Mouse (Mus musculus): Measurements from ENCODE around the gene Sqor.

DNA sequence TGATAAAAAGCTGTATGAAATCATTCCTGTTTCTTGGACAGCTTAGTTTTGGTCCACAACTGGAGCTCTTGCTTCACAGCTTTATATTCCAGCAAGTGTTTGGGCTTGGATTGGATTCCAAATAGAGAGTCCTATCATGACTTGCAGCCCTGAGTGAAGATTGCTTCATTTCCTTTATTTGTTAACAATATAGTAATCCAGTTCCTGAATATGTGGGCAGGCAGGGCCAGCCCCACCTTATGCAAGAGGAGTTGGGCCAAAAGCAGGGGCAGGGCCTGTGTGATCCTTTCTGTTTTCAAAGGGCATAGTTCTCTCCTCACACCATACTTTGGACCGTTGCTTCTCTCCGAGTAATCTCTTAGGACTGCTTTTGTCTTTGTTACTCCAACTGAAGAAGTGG is 6.0 kb downstream of the Sqor start:
- TF ChIP-seq CTCF (conservative IDR thresholded peaks at IDR 0.05; ENCODE audit: low read length): no peak
- no peak for TF ChIP-seq POU5F1 (IDR thresholded peaks at IDR 0.05; ENCODE audit: borderline replicate concordance, low read length)

Data from E14TG2a.4 (cell line).